Mouse (Mus musculus) midbrain, embryonic 12.5 days (tissue): Measurements from ENCODE around the gene Nxn. TPM values are rescaled to one million over a fixed set of nuclear protein-coding genes. Genes with fewer than 3 reads are reported as not detected.
"Not testable (repeated sequence)": the region's sequence is repeated elsewhere in the genome, so short reads cannot be mapped to it uniquely, and the experiment has no call there.

Experiments
- ATAC-seq: fragments of 200-750 bp; cut with Nextera tagmentation; 2 replicates; pipeline ENCODE4 v1.8.0; 2017; ENCODE audit warnings: low read depth, moderate TSS enrichment, moderate library complexity; ENCODE audit not compliant: low FRiP score
- H3K27ac ChIP-seq: fragments of 300-500 bp; sonication (generic); replicated peaks from 2 replicates; pipeline ENCODE4 v1.5.1; 2016; ENCODE audit warnings: mild to moderate bottlenecking
- H3K27me3 ChIP-seq: fragments of 300-500 bp; sonication (generic); 2 replicates; pipeline ENCODE4 v1.6.1; 2016; ENCODE audit warnings: mild to moderate bottlenecking
- H3K36me3 ChIP-seq: fragments of 300-500 bp; sonication (generic); 2 replicates; pipeline ENCODE4 v1.6.1; 2016
- H3K4me1 ChIP-seq: fragments of 300-500 bp; sonication (generic); 2 replicates; pipeline ENCODE4 v1.6.1; 2016
- H3K4me2 ChIP-seq: fragments of 300-500 bp; sonication (generic); replicated peaks from 2 replicates; pipeline ENCODE4 v1.6.1; 2016; ENCODE audit warnings: mild to moderate bottlenecking, moderate library complexity
- H3K4me3 ChIP-seq: fragments of 300-500 bp; sonication (generic); 2 replicates; pipeline ENCODE4 v1.5.1; 2016; ENCODE audit warnings: mild to moderate bottlenecking
- H3K9ac ChIP-seq: fragments of 300-500 bp; sonication (generic); replicated peaks from 2 replicates; pipeline ENCODE4 v1.6.1; 2016; ENCODE audit warnings: mild to moderate bottlenecking, moderate library complexity
- H3K9me3 ChIP-seq: fragments of 300-500 bp; sonication (generic); 2 replicates; pipeline ENCODE4 v1.6.1; 2016; ENCODE audit warnings: mild to moderate bottlenecking
- WGBS: fragments of 180-500 bp; shearing (Covaris S2); methylation state at CpG from one replicate; pipeline ENCODE4 v1.1.7; 2016; 5-methylcytosine and 5-hydroxymethylcytosine counted together
- polyA plus RNA-seq: library from polyadenylated mRNA; unstranded; fragments of >200 nt; fragmentation: Nextera tagmentation; extraction: Ambion mirVana; gene quantifications from 2 replicates; pipeline ENCODE4 v1.2.1, GENCODE M21; 2016

Gene Nxn
- polyA plus RNA-seq, 1 experiment from 2014 or later, result 56.9 TPM

GRCm38 (mm10) chr11:76215011-76215410 lies 183.9 kb downstream of the Nxn start:
- H3K36me3 ChIP-seq, result peaks cover 42% of the 10 kb centered on the region
- H3K9me3 ChIP-seq, result no peaks in the 10 kb centered on the region
- 94% methylated on average over 2 of the region's 2 CpGs for WGBS
- no peak for ATAC-seq
- H3K9ac ChIP-seq, result no peak overlapping the region
- no peak overlapping the region for H3K27ac ChIP-seq
- H3K4me3 ChIP-seq, result no peak overlapping the region
- H3K27me3 ChIP-seq, result no peaks in the 10 kb centered on the region
- no peak overlapping the region for H3K4me2 ChIP-seq
- H3K4me1 ChIP-seq, result peaks cover 6% of the 10 kb centered on the region

GRCm38 (mm10) chr11:76213841-76214240 lies 185.1 kb downstream of the Nxn start:
- Histone ChIP-seq H3K4me3 (no peak overlapping the region), H3K4me2 (no peak overlapping the region), H3K36me3 (peaks cover 49% of the 10 kb centered on the region), H3K9me3 (no peaks in the 10 kb centered on the region), H3K27ac (no peak overlapping the region), H3K4me1 (peaks cover 6% of the 10 kb centered on the region), H3K27me3 (no peaks in the 10 kb centered on the region), H3K9ac (no peak overlapping the region)
- WGBS, result 22% methylated on average over 5 of the region's 5 CpGs
- ATAC-seq, result no peak

GRCm38 (mm10) chr11:76211595-76211994 lies 187.3 kb downstream of the Nxn start:
- not testable (repeated sequence) for H3K27ac ChIP-seq, H3K9ac ChIP-seq, H3K4me2 ChIP-seq, H3K4me1 ChIP-seq, H3K4me3 ChIP-seq, ATAC-seq, H3K9me3 ChIP-seq, H3K27me3 ChIP-seq
- peaks cover 70% of the 10 kb centered on the region for H3K36me3 ChIP-seq
- WGBS, result 97% methylated on average over 5 of the region's 6 CpGs

- Histone ChIP-seq H3K27me3 (no peaks in the 10 kb centered on the region), H3K4me2 (no peak overlapping the region), H3K36me3 (peaks cover 82% of the 10 kb centered on the region), H3K4me3 (no peak overlapping the region), H3K9ac (no peak overlapping the region), H3K27ac (no peak overlapping the region), H3K4me1 (no peaks in the 10 kb centered on the region), H3K9me3 (no peaks in the 10 kb centered on the region)
- no peak for ATAC-seq
- 91% methylated on average over 13 of the region's 13 CpGs for WGBS
Measured at GRCm38 (mm10) chr11:76210228-76210985, 188.5 kb downstream of the Nxn start.

Other genes with a start within 250 kb of the Nxn start
- gene Vps53, start 219.5 kb downstream of the Nxn start, polyA plus RNA-seq, result 49.7 and 52.8 TPM in 2 replicates
- gene Fam57a, start 219.5 kb downstream of the Nxn start, polyA plus RNA-seq, result 23.7 and 25.4 TPM in 2 replicates
- 0.88 TPM in 1 of 2 replicates, not detected in the other for gene Dbil5, start 181.5 kb downstream of the Nxn start, polyA plus RNA-seq
- 26.2 and 33.1 TPM in 2 replicates for gene Gemin4, start 181.5 kb downstream of the Nxn start, polyA plus RNA-seq
- gene Mrm3, start 155.4 kb downstream of the Nxn start, polyA plus RNA-seq, result 16.4 and 17.7 TPM in 2 replicates
- 113 and 116 TPM in 2 replicates for gene Glod4, start 155.4 kb downstream of the Nxn start, polyA plus RNA-seq
- gene Timm22, start 7.8 kb upstream of the Nxn start, polyA plus RNA-seq, result 98.8 and 113 TPM in 2 replicates
- gene Abr, start 223.2 kb upstream of the Nxn start, polyA plus RNA-seq, result 70.1 and 73.3 TPM in 2 replicates